Mouse (Mus musculus) myocyte (in vitro differentiated cells): ENCODE results near the gene Clec11a.

Experiments used
- CEBPB ChIP-seq: IDR thresholded peaks from 2 replicates; pipeline ENCODE4 v1.6.1; 2011; ENCODE audit warnings: mild to moderate bottlenecking, moderate library complexity; ENCODE audit not compliant: poor library complexity, insufficient read depth, severe bottlenecking
- E2F4 ChIP-seq: IDR thresholded peaks from one replicate; pipeline ENCODE4 v1.6.1; 2011; ENCODE audit warnings: mild to moderate bottlenecking, control low read depth, moderate library complexity; ENCODE audit not compliant: insufficient read depth
- MAX ChIP-seq: IDR thresholded peaks from one replicate; pipeline ENCODE4 v1.6.1; 2011; ENCODE audit warnings: low read depth, mild to moderate bottlenecking, control low read depth
- MYOD1 ChIP-seq, 3 experiments: IDR thresholded peaks; one replicate each; pipeline ENCODE4 v1.6.1; 2011; ENCODE audit warnings: control low read depth in 2 of 3, low read depth in 2 of 3, mild to moderate bottlenecking in 2 of 3, moderate library complexity in 1 of 3; ENCODE audit not compliant: insufficient read length in 2 of 3, control insufficient read depth in 1 of 3
- MYOG ChIP-seq, 3 experiments: IDR thresholded peaks; one replicate each; pipeline ENCODE4 v1.6.1; 2011; ENCODE audit warnings: control low read depth in 2 of 3, low read depth in 2 of 3, mild to moderate bottlenecking in 2 of 3; ENCODE audit not compliant: insufficient read length in 2 of 3, control insufficient read depth in 1 of 3, insufficient read depth in 1 of 3
- POLR2A ChIP-seq: IDR thresholded peaks from one replicate; pipeline ENCODE4 v1.6.1; 2011; ENCODE audit warnings: low read depth, mild to moderate bottlenecking, control low read depth, moderate library complexity; ENCODE audit not compliant: insufficient read length
- POLR2AphosphoS2 ChIP-seq: IDR thresholded peaks from one replicate; pipeline ENCODE4 v1.6.1; 2011; ENCODE audit warnings: low read depth, control low read depth; ENCODE audit not compliant: insufficient read length
- REST ChIP-seq: IDR thresholded peaks from one replicate; pipeline ENCODE4 v1.6.1; 2011; ENCODE audit warnings: mild to moderate bottlenecking, control low read depth, moderate library complexity; ENCODE audit not compliant: insufficient read depth, insufficient read length
- SRF ChIP-seq: IDR thresholded peaks from one replicate; pipeline ENCODE4 v1.6.1; 2011; ENCODE audit warnings: low read depth; ENCODE audit not compliant: control insufficient read depth, insufficient read length
- TCF12 ChIP-seq: IDR thresholded peaks from one replicate; pipeline ENCODE4 v1.6.1; 2011; ENCODE audit warnings: mild to moderate bottlenecking, control low read depth; ENCODE audit not compliant: poor library complexity, insufficient read depth, severe bottlenecking
- USF1 ChIP-seq: IDR thresholded peaks from one replicate; pipeline ENCODE4 v1.6.1; 2011; ENCODE audit warnings: low read depth, mild to moderate bottlenecking, control low read depth, moderate library complexity

DNA sequence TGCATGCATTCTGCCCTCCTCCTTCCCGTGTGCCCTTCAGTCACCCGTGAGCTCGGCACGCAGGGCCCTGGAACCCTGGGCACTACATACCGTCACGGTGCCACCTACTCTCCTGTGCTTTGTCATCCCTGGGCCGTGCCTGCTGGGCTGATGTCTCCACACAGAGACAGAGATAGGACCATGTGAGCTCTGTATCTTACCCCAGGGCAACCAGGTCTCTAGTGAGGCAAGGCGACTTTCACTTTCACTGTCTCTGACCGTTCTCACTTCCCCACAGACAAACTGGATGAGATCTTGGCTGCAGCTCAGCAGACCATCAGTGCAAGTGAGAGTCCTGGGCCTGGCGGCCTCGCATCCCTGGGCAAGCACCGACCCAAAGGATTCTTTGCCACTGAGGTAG is 37.9 kb upstream of the Clec11a start:
- TF ChIP-seq TCF12 (no peak), MAX (no peak), POLR2A (no peak), SRF (no peak), USF1 (no peak), E2F4 (no peak), POLR2AphosphoS2 (no peak), MYOG (IDR thresholded peaks at IDR 0.05; ENCODE audit: control insufficient read depth in 1 of 3, insufficient read depth in 1 of 3, insufficient read length in 2 of 3, low read depth in 2 of 3) (no peak), CEBPB (no peak), MYOD1 (IDR thresholded peaks at IDR 0.05; ENCODE audit: control insufficient read depth in 1 of 3, insufficient read length in 2 of 3, low read depth in 2 of 3) (no peak), REST (no peak)
